Mouse (Mus musculus) duodenum, adult 2 months (tissue): Measurements from ENCODE around the gene Lpcat2. TPM values are rescaled to one million over a fixed set of nuclear protein-coding genes. Genes with fewer than 3 reads are reported as not detected.

Experiments
- polyA plus RNA-seq: library from polyadenylated mRNA; depleted of rRNA; stranded (reverse); fragments of >200 nt; gene quantifications from 2 replicates; pipeline ENCODE4 v1.2.3, GENCODE M21; 2012; ENCODE audit warnings: low replicate concordance; rRNA removed

Gene Lpcat2
- polyA plus RNA-seq = 3.1 and 3.6 TPM in 2 replicates

GRCm38 (mm10) chr8:92855171-92855894, at the start of gene Lpcat2:
TSS of gene Lpcat2 (plus strand) at chr8:92855339.

GRCm38 (mm10) chr8:92827243-92828034, 27.7 kb upstream of the Lpcat2 start, which contains the start of gene Mmp2:
TSS of gene Mmp2 (plus strand) at chr8:92827291.

GRCm38 (mm10) chr8:92901107-92901506, 46.0 kb downstream of the Lpcat2 start, which contains the start of gene Capns2:
TSS of gene Capns2 (plus strand) at chr8:92901407.

GRCm38 (mm10) chr8:92959779-92960178, 104.6 kb downstream of the Lpcat2 start, which contains the start of gene Slc6a2:
TSS of gene Slc6a2 (plus strand) at chr8:92960079.

Other genes with a start within 250 kb of the Lpcat2 start
- 0.06 TPM in 1 of 2 replicates, not detected in the other for gene Irx6, start 181.1 kb upstream of the Lpcat2 start, polyA plus RNA-seq
- 28.1 and 38.5 TPM in 2 replicates for gene Mmp2, start 28.0 kb upstream of the Lpcat2 start, polyA plus RNA-seq
- not detected in 2 replicates for gene Capns2, start 46.1 kb downstream of the Lpcat2 start, polyA plus RNA-seq
- gene Slc6a2, start 104.7 kb downstream of the Lpcat2 start, polyA plus RNA-seq = 0.06 TPM in 1 of 2 replicates, not detected in the other
- gene Ces1a, start 192.9 kb downstream of the Lpcat2 start, polyA plus RNA-seq = not detected in 2 replicates
- not detected in 2 replicates for gene Ces1b, start 224.7 kb downstream of the Lpcat2 start, polyA plus RNA-seq